Mouse (Mus musculus): ENCODE results near the gene H2afx.
A peak's percentile ranks its signal among the peaks of the same experiment; 100 is the strongest.
"Not testable (repeated sequence)": the region's sequence is repeated elsewhere in the genome, so short reads cannot be mapped to it uniquely, and the experiment has no call there.

H2afx gene

DNA sequence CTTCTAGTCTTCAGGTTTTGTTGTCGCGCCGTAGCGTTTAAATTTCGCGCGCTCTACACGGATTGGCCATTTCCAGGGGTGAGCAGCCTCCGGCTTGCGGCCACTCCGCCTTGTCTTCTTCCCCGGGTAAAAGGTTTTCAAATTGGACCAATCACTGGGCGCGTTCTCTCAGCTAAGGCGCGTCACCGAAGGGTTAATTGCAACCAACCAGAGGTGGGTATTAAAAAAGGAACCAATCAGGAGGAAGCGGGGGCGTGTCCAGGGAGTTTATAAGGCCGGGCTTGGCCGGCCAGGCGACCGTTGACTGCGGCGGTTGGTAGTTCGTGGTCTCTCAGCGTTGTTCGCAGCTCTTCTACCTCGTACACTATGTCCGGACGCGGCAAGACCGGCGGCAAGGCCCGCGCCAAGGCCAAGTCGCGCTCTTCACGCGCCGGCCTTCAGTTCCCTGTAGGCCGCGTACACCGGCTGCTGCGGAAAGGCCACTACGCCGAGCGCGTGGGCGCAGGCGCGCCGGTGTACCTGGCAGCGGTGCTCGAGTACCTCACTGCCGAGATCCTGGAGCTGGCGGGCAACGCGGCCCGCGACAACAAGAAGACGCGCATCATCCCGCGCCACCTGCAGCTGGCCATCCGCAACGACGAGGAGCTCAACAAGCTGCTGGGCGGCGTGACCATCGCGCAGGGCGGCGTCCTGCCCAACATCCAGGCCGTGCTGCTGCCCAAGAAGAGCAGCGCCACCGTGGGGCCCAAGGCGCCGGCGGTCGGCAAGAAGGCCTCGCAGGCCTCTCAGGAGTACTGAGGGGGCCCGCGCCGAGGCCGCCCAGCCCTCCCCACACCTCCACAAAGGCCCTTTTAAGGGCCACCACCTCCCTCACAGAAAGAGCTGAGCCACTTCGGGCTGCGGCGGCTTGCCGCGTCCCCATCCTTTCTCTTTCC, at the start of gene H2afx:
Gene H2afx, plus strand, starts transcription at position 299 of the 935 bp plus-strand sequence.
- peak; percentile 100 for DNase-seq

DNA sequence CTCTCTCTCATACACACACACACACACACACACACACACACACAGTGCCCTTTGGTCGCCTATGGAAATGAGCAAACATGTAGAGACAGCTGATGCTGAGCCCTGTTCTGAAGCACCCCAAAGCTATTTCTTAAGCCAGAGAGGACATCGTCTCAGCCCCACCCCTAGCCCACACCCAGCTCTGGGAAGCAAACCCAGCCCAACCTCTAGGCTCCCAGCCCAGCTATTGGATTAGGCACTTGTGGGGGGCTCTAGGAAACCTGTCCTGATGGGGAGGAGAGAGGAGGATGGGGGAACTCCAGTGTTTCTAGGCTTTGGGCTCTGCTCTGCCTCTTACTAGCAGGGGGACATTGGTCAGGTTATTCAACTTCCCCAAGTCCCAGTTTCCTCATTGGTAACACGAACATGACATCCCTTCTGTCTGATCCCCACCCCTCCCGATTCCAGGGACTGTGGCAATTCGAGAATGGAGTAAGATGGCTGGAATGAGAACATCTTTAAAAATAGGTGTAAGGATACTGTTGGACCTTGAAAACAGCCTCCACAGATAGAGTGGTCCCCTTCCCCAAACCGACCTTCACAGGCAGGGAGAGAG, 48.1 kb upstream of the H2afx start:
- no peak for DNase-seq

DNA sequence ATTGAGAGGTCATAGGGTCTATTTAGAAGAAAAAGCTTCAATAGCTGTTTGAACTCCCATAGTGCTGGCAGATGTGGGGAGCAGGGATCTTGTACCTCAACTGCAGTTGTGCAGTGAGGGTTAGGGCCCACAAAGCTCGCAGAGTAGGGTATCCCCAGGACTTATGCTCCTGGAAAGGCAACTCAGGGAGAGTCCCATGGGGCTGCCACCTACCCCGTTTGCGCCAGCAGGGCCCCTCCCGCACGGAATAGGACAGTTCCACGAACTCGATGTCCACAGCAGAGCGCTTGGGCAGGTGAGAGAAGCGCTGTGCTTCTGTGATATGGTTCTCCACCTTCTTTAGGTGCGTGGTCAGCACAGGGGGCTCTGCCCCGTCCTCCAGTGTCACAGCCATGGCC, 47.5 kb upstream of the H2afx start:
- no peak for DNase-seq

DNA sequence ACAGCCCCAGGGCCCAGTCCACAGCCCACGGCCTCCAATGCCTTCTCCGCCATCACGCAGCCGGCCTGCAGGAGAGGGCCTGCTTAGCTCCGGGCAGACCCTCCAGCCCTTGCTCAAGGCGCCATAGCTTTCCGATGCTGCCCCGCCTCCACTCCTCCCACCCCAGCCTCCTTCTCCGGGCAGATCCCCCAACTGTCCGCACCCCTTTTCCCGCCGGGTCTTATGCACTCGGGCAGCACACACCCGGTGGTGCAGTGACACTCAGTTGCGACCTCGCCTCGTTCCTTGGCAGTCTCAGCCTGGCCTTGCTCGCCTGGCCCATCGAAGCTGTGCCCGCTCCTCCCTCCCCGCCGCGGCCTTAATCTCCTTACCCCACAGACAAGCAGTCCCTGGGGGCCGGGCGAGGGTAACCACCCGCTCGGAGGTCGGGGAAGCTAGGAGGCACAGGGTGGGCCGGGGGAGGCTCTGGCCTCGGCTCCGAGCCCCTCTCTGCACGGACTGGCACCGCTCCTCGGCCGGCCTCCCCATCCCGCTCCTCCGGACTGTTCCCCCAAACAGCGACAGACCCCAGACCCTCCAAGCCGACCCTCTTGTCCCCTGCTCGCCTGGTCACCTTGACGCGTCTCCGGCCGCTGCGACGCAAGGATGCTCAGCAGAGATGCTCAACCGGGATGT, 47.0 kb upstream of the H2afx start:
- no peak for DNase-seq

DNA sequence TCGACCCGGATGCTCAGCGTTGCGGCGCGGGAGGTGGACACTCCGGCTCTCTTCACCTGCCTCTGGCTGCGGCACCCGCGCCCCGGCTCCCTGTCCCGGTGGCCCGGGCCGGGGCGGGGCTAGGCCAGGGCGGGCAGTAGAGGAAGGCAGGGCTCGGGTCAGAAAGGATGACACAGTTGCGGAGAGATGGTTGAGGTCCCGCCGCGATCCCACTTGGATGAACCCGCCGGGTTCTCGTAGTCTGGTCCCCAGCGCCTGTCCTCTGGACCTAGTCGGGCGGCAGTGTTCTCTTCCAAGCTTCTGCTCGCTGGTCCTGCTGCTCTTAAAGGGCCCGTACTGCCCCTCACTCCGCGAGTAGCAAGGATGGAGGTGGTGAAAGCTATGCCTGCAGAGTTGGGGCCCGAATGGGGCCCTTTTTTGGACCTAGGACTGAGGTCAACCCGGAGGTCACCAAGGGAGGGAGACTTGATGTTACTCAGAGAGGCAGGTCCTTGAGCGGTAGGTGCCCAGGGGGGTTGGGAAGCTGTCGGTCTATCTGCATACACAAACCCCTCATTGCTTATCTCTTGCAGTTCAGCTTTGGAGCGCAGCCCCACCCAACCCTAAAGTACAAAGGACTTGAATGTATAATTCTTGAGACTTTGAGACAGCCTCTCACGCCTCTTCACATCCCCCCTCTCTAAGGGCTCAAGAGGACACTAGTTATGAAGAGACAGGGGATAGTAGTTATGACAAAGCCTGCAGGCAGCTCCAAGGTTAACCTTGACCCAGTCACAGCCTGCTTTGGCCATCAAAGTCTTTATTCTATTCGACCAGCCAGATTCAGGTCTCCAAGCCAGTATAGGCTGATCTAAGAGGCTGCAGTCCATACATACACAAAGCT, 46.2 kb upstream of the H2afx start, which contains the start of gene Abcg4:
Gene Abcg4, minus strand, starts transcription at position 540 of the 883 bp plus-strand sequence.
- DNase-seq, result no peak

DNA sequence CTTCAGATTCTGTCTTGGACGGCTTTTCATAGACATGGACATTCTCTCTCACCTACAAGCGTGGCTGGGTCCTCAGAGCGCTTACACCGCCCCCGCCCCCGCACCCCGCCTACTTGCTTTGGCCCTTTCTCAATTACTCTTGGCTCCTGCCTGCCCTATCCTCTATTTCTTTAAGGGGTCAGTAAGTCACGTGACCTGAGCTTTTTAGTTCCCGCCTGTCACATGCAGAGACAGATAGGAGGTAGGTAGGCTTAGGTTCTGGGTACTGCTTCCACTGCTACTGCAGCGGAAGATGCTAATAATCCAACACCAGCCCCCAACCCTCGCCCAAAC, 45.6 kb upstream of the H2afx start:
- no peak for DNase-seq

DNA sequence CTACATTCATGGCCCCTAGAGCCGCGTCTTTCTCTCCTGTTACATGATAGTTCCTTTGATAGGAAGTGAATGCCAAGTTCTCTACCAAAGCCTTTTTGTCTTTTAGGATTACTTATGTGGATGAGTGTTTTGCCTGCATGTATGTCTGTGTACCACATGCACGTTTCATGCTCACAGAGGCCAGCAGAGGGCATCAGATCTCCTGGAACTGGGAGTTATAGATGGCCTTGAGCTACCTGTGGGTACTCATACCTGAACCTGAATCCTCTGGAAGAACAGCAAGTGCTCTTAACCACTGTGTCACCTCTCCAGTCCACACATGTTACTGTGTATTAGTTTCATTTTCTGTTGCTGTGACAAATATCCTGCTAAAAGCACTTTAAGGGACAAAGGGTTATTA, 42.0 kb upstream of the H2afx start:
- peak; percentile 84 for DNase-seq

DNA sequence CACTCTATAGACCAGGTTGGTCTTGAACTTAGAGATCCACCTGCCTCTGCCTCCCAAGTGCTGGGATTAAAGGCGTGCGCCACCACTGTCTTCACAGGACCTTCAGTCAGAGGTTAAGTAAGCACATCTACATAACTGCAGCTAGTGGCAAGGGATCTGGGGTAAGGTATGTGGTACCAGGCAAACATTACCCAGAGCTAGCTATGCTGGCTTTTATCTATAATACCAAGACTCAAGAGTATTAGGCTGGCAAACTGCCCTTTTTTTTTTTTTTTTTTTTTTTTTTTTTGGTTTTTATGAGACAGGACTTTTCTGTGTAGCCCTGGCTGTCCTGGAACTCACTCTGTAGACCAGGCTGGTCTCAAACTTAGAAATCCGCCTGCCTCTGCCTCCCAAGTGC, 34.5 kb upstream of the H2afx start:
- not testable (repeated sequence) for DNase-seq

DNA sequence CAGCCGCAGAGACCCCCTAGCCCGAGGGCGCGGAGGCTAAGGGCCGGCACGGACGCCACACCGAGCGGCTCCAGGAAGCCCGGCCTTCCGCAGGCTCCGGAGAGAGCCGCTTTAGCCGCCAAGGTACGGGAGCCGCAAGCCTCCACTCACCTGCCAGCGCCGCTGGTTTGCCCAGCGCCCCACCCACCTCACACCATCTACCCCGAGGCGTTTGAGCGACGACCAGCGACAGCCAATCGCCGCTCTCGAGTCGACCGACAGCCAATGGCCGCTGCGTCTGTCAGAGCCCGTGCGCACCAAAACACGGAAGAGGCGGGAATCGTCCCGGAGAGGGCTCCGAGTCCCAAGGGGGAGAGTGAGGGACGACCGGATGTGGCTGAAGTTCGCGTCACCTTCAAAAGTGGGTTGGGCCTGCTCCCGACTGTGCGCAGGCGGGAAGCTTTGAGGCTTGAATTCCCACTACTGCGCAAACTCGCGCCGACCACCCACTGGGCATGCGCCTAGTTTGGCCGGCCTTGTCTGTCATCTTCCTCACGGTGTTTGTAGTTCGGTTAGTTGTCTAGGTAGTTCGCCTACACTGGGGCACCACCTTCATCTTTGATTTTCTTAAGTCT, 28.9 kb upstream of the H2afx start, which contains the start of gene Hinfp:
Gene Hinfp, minus strand, starts transcription at position 206 of the 614 bp plus-strand sequence.
- DNase-seq, result peak; percentile 99

DNA sequence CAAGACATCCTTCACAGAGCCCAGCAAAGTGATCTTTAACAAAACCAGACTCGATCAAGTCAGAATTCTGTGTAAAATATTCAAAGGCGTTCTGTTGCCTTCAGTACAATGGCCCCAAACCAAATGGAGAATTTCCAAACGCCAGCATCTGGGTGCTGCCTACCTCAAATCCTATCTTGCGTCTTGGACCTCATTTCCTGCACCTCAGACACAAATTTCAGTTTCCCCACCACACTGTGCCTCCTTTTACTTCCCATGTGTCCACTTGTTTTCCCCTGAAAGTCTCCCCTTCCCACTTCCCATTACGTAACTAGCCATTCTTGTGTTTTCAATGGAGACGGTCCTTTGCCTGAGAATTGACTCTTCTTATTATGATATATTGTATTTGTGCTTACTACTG, 28.0 kb upstream of the H2afx start:
- no peak for DNase-seq

DNA sequence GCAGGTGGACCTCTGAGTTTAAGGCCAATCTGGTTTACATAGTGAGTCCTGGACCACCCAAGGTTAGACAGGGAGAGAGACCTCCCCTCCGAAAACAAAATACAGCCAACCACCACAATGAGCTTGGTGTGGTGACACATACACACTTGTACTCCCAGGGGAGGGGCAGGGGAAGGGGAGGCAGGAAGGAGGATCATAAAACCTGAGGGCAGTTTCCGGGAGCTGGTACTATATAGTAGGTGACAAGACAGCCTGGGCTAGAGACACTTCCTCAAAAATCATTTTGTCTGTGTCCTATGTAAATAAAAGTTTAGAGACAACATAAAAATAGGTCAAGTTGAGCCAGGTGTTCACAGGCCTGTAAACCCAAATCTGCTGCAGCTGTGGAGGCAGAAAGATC, 27.2 kb upstream of the H2afx start:
- no peak for DNase-seq

DNA sequence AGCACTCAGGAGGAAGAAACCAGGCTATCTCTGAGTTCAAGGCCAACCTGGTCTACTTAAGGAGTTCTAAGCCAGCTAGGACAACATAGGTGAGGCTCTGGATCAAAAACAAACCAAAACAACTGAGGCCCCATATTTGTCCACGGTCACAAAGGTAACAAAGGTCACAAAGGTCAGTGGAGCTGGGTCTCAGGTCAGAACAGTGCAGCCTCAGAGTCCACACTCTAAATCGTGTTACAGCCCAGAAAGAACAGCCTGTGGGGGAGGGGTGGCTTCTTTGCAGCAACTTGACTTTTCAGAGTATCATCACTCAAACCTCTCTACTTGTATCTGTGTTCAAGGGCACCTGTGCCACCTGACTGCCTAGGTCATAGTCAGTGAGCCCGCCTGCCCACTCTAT, 24.7 kb upstream of the H2afx start:
- DNase-seq, result no peak

DNA sequence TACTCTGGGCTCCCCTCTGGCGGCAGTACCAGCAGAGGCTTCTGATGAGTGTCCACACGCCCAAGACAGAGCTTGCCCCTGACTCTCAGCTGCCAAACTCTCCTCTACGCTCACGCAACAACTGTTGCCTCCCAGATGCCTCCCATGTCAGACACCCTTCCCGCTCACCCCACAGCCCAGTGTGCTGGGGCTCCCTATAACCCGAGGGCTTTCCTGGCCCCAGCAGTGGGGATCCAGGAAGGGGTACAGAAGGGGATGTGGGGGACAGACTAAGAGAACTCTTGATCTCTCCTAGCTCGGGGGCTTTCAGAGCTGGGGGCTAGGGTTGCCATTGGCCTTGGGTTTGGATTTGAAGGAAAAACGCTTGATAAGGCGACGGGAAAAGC, 23.8 kb upstream of the H2afx start:
- DNase-seq, result no peak

DNA sequence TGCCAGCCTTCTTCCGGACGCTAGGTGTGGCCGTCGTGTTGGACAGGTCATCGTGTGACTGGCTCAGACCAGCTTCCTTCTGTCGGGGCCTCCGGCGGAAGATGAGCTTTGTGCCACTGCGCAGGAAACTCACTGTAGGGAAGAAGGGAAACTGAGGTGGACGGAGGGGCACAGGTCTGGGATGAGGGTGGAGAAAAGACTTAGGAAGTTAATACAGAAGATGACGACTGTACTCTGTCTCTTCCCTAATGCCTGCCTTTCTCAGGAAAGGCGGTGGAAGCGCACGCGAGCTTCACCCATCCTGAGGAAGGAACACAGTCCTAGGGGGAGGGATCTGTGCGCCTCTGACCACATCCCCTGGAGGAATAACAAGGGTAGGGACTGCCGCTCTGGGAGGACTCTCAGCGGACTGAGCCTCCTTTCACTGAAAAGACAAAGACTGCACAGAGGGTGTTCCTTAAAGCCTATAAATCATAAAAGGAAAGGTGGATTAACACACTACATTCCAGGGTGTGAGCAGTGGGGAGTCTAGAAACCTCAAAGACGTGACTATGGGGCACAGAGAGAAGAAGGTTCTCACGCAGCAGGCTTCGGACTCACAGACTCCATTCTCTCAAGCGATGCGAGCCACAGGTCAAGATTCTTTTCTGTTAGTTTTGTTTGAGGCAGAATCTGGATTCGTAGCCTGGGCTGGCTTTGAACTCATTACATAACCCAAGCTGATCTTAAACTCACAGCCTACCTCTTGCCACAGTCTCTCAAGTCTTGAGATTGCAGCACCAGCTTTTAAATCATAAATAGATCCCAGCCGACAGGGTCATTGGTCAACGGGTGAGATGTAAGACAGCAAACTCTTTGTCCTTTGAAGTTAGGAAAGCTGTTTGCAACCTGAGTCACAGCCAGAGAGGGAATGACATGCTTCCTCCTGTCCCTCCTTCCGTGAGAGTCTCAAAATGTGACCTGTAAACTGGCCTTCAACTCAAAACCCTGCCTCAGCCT, 23.1 kb upstream of the H2afx start:
- DNase-seq, result peak; percentile 73

DNA sequence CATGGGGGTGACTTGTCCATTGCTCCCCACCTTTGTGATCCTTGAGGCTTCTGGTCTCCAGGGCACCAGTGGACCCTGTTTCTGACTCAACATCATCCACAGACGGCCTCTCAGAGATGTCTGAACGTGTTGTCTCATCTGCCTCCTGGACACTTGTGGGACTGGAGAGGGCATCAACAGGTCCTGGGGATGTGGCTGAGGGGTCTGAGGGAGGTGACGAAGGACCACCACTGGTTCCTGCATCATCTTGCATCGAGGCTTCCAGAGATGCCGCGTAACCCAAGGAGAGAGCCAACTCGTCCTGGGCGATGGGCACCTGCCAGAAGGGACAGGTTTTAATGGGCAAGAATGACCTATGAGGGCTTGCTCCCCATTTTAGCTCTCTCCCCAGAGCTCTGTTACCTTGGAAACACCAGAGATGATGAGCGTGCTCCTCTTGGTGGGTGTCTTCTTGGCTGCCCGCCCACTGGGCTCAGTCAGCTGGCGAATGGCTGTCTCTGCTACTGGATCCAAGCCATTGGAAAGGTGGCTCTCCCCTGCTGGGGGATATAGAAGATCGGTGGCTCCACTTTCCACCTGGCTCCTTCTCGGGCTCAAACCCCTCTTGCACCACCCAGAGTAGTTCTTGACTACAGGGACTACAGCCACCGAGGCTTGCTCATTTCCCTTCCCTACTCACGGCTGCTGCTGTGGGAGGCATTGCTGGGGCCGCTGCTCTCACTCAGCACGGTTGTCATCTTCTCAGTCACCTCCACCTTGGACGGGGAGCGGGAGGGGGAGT, 20.8 kb upstream of the H2afx start:
- DNase-seq, result no peak

DNA sequence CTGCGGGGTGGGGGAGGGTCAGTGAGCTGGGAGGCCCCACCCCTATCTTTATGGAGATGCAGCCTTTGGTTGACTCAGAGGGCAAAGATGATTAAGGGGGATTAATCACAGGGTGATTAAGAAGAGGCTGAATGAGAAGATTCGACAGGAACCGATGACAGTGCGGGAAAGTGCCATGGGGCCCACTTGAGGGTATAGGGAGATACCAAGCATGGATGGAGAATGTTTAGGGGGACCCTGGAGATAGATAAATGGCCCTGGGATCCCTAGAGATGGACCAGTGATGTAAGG, 20.3 kb upstream of the H2afx start:
- DNase-seq, result no peak

DNA sequence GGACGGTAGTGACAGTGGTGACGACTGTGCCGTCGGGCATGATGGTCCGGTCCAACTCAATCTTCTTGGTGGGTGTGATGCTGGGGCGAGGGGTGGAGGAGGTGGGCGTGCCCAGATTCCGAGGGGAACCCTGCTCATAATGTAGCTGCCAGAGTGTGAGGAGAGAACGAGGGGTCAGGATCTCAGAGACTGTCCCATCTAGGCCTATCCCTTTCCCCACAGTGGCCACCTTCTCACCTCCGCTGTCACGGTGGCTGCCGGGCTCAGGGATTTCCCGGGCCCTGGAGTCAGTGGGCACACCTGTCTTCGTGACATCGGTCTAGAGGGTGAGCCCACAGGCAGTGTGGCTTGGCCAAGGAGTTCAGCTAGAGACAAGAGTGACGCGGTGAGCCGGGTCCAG, 19.6 kb upstream of the H2afx start:
- DNase-seq, result no peak

DNA sequence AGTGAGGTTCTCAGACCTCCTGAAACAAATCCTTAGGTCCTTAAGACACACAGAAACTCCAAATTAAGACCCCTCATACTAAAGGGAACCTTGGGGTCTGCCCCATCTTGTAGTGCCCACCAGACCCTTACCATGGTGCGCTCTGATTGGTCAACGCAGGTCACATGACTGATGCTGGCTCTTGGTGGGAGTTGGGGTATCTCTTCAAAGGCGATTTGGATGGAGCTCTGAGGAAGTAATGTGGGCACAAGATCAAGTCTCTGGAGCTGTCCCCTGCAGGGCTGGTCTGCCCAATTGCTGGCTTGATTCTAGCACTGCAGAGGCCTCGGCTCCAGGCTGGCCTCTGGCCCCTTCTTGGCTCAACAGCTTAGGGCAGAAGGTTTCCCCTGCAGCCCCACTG, 17.0 kb upstream of the H2afx start:
- DNase-seq, result no peak

DNA sequence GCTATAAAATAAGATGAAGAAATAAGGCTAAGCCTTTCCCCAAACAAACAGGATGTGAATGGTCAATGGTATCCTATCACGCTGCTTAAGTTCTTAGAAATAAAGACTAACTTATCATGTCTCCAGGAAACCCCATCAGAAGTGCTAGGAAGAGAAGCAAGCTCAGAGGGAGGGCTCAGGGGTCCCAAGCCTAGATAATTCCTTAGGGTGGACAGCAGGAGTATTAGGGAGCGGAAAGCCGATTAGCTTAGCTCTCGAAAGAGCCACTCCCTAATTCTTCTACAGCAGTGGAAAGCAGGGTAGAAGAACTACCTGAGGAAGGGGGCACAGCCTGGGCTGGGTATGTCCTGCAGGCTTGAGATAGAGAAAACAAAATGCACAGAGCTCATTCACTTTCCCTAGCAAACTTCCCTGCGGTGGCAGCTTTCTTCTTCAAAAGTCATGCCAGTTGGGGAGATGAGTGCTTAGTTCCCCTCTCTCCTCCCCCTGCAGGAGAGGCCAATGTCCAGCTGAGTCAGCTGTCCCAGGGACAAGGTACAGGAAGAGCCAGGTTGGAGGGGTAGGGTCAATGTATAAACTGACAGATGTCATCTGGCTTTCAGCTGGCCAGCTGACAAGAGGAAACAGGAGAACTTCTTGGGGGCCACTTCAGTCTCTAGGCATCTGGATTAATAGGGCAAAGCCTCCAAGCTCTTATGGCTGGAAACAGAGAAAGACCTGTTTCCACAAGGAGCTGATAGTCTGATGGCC, 16.2 kb upstream of the H2afx start:
- no peak for DNase-seq

DNA sequence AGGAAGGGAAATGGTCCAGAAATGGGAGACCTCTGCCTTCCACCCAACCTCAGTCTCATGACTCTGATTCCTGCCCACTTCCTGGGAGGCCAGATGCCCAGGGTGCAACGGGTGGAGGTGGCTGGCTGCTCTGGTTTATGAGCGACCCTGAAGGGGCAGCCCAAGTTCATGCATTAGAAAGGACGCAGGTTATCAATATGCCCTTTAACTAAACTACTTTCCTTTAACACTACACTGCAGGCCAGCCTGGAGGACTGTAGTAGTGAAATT, 15.7 kb upstream of the H2afx start:
- DNase-seq, result no peak

Measured in lung, postnatal 36 days (tissue).